Mouse (Mus musculus) thymus, postnatal 14 days (tissue): ENCODE measurements around the gene Kif26b.

Experiments used
- DNase-seq: peaks from one replicate; pipeline ENCODE4 v3.0.0; 2021

Kif26b gene

DNA sequence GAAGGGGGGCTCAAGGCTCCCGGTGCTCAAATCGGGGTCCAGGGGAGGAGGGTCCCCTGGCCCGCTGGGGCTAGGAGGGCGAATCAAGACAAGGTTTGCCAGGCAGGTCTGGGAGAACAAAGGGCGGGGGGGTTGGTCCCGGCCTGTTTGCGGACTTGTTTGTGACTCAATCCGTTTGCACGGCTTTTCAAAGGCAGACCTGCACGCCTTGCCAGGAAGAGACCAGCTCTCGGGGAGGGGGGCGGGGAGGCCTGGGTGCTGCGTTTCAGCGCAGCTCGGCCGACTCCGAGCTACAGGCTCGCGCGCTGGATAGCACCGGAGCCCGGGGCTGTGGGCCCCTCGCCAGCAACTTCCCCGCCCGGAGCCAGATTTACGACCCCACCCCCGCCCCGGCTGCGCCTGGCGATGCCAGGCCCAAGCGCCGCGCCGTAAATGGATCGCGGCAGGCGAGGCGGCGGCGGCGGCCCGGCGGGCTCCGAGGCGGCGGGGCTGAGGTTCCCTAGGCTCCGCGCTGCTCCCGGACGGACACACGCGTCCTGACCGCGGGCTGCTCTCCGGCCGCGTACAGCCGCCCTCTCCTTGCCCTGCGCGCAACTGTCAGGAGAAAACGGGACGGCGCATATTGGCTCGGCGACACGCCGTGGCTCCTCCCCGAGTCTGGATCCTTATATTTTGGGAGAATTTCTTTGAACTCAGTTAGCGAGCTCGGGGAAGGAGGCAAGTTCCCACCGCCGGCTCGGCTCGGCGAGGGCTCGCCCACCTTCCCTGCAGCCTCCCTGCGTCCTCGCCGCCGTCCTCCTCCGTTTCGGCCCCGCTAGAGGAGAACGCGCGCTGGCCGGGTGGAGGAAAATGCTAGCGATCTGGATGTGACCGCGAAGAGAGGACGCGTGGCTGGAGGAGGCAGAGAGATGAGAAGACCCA is at the start of gene Kif26b:
Gene Kif26b (plus strand): TSS at position 695 of the 921 bp plus-strand sequence.
- peak; percentile 16 for DNase-seq

DNA sequence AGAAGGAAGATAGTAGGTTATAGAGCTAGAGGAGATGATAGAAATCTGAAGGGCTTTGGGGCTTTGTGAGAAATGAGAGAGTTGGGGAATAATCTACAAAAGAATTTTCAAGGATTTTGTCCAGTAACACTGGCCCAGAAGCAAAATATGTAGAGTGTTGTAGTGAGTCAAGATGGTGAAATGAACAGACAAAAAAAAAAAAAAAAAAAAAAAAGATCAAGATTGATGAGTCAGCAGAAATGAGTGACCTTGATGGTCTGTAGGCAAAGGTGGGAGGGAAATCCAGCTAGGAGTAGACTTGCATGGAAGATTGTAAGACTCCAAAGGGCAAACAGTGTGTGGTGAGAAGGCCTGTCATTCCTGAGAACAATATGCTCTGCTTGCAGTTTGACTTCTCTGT is 45.1 kb upstream of the Kif26b start:
- no peak for DNase-seq

DNA sequence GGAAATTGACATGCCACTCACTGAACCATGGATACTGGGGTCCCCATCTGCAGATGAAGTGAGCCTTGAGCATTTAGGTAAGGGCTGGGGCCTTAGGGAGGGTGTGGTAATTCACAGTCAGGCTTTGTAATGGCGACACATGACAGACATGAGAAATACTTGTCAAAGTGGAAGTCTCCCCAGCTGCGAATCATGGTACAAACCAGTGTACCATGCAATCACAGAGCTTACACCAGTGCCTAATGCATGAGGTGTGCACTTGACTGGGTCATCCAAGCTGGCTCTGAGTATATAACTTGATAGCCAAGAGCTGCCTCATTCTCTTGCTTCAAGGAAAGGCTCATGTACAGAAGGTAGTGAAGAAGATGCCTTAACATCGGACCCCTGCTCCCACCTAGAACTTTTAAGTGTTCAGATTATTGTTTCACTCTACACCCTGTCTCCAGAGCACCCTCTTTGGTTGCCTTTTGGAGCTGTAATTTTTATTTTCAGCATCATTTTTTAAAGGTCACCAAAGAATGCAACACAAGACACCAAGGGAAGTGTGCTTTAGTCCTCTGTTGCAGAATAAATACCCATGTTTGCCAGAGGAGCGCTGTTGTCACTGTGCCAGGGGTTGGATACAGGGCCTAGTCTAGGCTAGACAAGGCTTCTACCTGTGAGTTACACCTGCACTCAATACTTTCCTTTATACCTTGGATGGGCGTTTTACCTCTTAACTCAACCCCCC is 43.6 kb upstream of the Kif26b start:
- no peak for DNase-seq

DNA sequence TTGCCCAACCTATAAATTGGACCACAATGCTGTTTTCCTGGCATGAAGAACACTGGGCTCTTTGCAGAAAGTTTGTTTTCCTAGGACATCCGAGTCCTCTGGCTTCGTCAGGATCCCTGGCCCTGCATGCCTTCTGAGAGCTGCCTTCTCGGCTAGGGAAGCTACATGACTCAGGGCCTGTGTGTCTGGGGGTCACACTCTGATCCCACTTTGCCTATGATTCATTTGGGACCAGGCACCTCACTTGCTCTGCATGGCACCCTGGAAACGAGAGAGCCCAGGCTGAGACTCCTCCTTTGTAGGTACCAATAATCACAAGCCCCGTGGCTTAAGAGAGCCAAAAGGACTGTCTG is 43.1 kb upstream of the Kif26b start:
- DNase-seq: no peak

DNA sequence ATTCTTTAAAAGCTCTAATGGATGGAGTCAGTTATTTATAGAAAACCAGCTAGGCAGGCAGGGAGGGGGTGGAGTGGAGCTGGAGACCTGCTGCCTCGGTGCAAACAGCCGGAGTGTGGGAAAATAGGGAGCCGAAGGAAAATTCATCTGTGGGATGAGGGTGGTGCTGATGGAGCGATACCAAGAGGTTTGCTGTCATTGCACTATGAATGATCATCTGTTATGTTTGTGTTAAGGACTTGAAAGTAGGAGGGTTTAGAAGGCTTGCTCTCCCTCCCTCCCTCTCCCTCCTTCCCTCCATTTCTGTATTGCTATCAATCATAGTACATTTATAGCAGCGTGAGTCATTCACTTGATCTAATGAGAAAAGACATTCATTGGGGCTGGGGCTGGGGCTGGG is 42.1 kb upstream of the Kif26b start:
- no peak for DNase-seq

DNA sequence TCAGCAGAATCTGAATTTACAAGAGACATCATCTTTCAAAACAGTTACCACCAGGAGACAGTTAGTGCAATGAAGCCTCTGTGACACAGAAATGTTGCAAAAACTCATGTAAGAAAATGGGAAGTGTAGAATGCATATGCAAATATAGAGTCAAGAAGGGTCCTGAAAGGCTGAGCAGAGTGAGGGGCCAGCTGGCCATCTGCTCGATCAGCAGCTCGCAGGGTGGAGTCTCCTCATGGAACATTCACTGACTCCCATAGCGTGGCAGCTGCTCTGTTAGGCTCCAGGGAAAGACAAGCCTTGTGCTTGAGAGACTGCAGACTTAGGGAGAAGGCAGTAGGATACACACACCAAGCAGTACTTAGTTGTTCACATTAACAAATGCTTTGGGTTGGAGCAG is 39.8 kb upstream of the Kif26b start:
- DNase-seq: no peak

DNA sequence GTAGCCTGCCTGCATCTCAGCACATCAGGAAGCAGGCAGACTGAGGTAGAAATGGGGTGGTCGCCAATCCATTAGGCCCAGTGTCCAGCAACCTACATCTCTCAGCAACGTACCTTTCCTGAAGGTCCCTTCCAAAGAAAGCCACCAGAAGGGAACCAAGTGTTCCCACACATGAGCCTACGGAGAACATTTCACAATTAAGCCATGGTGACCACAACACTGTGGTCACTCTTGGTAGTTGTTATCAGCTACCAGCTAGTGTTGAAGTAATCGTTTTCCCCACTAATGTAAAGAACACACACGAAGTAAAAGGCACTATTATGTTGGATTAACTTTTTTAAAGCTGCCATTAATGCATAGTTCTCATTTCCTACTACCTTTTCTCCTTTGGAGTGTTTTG is 37.2 kb upstream of the Kif26b start:
- DNase-seq: no peak

DNA sequence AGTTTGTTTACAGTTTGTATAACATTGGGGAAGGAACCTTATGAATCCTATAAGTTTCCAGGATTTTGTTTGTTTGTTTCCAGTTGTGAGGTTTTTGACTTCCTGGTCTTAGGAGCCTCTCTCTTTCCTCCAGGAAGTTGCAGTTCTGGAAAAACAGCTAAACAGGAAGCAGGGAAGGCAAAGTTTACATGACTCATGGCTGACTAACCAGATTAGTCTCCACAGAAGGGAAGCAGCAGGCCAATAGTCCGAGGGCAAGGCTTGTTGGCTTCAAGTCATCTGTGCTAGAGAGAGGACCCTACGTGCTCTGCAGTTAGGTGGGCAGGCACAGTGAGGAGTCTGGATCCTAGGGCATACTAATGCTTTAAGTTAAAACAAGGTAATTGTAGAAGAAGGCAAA is 36.4 kb upstream of the Kif26b start:
- DNase-seq: no peak

DNA sequence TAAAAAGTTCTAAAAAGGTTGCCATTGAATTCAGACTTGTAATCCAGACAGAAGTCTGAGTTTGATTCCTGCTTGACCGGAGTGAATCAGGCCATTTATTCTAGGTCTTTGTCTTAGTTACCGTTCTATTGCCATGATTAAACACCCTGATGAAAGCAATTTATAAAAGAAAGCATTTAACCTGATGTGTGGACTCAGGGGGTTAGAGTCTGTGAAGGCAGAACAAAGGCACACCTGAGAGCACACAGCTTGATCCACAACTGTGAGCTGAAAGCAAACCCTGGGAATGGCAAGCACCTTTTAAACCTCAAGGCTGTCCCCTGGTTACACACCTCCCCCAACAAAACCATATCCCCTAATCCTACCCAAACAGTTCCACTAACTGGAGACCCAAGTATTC is 32.7 kb upstream of the Kif26b start:
- DNase-seq: no peak

DNA sequence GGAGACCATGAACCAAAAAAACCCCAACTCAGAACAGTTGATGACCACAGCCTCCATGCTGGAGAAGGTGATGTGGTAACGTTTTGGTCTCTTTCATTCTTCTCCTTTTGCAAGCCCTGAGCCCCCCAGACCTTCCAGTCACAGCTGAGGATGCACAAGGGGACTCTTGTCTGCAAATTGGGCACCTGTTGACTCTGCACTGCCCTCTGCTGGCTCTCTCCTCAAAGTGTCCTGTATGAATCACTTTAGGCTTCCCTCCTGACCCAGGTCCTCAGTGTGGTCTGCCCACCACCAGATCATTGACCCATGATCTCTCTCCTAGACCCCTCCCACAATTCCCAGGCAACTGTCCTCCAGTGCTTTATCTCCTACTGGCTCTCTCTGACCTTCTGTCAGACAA is 32.1 kb upstream of the Kif26b start:
- DNase-seq: peak; percentile 57

DNA sequence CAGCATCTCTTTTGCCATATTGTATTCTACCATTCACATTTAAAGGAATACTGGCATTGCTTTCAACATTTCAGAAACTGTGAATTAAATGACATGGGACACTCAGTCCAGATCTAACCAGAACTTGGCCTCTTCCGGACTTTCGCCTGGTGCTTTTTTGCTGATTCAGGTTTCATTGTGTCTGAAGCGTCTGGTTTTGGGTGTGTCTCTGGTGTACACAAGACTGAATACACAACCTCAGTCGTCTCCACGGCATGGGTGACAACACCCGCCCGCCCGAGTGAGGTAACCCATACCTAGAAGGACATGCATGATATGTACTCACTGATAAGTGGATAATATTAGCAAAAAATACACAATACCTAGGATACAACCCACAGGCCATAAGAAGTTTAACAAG is 22.0 kb upstream of the Kif26b start:
- DNase-seq: no peak

DNA sequence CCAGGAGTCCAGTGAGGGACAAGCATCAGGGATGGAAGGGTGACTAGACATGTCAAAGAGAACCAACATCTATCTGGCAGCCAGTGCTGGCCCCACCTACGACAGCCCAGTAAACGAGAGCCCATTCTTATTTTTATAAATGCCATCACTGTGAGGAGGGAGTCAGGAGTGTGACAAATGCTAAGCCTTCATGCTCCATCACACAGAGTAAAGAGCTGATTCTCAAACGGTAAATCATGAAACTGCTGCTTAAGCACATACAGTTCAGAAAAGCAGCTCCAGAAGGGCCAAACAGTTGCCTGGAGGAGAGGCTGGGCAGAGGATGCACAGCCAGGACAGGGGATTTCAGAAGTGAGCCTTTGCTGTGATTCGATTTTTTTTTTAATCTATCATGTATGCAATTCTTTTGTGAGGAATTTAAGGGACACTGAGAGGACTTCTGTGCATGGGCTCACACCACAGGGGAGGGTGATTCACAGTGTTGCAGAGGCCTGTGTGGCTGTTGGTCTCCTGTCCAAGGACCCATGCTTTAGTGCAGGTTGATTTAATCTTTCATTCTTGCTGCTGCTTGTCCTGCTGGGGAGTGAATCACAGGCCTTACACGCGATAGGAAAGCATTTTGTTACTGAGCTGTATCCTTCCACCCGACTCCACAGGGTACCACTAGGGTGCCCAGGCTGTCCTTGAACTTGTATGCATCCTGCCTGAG is 16.4 kb upstream of the Kif26b start:
- no peak for DNase-seq

DNA sequence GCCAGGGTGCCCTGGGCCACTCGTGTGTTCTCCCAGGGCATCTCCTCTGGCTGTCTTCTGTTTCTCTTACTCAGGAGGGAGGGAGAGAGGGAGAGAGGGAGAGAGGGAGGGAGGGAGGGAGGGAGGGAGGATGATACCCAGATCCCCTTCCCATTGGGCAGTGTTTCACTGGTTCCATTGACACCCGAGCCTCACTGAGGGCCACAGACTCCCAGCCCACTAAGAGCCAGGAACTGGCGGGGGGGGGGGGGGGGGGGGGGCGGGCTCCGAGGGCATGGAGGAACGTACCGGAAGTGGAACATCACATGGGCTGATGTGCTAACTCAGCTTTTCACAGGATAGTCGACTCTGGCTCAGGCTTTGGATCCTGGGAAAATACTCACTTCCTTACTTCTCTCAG is 15.0 kb upstream of the Kif26b start:
- no peak for DNase-seq

DNA sequence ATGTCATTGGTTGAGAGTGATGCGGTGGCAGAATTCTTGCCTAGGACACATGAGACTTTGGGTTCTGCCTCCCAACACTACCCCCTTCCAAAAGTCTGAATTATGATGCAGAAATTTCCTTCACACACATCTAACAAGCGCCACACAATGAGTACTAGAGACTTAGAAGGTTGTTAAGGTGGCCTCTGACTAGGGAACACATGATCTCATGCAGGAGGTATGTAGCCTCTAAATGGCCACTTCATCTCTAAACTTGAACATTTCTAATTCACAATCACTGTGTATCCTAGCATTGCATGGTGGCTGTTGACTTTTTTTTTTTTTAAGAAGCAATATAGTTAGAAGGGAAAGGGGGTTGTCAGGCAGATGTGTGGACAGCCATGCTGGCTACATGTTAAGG is 13.1 kb upstream of the Kif26b start:
- no peak for DNase-seq

DNA sequence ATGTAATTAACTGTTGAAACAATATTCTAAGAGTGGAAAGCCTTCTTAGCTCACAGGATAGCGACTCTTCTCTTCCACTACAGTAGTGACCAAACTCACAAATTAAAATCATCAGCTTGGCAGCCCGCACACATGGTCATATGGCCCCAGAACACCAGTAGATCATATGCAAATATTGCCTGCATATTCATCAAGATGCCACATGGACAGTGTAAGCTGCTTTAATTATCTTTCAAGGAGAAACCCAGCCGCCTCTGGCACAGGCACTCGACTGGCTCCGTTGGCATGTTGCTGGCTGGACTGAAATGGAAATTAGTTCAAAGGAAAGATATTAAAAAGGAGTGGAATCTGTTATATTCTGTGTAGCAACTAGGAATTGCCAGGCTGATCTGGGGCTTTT is 6.5 kb upstream of the Kif26b start:
- no peak for DNase-seq

DNA sequence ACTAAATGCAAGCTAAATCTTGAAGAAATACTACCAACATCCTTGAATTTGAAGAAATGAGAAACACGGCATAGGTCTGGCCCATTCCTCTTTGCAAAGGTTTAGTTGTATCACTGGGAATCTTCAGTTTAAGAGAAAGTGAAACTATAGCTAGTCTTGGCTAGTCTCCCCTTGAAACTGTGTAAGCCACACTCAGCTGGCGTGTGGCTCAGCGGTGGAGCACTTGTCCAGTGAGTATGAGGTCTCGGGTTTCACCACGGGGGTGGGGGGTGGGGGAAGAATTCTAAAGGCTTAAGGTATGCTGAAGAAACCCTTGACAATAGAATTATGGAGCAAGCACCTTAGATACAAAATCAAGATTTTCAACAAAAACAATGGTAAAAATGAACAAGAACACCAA is 5.8 kb upstream of the Kif26b start:
- DNase-seq: no peak

DNA sequence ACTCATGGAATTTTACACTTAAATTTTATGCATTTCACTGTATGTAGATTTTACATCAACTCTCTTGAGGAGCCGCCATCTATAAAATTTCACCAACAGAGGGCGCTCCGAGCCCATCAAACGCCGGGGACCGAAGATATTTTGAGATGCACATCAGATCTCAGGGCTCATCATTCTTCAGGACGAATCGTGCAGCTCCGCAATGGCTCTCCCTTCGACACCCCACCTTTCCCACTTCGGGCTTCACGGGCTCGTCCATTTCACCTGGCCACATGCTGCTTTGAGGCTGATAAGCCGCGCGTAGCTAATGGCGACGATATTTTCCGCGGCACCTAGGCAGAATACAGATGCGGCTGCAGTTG is 1.8 kb upstream of the Kif26b start:
- peak; percentile 71 for DNase-seq

DNA sequence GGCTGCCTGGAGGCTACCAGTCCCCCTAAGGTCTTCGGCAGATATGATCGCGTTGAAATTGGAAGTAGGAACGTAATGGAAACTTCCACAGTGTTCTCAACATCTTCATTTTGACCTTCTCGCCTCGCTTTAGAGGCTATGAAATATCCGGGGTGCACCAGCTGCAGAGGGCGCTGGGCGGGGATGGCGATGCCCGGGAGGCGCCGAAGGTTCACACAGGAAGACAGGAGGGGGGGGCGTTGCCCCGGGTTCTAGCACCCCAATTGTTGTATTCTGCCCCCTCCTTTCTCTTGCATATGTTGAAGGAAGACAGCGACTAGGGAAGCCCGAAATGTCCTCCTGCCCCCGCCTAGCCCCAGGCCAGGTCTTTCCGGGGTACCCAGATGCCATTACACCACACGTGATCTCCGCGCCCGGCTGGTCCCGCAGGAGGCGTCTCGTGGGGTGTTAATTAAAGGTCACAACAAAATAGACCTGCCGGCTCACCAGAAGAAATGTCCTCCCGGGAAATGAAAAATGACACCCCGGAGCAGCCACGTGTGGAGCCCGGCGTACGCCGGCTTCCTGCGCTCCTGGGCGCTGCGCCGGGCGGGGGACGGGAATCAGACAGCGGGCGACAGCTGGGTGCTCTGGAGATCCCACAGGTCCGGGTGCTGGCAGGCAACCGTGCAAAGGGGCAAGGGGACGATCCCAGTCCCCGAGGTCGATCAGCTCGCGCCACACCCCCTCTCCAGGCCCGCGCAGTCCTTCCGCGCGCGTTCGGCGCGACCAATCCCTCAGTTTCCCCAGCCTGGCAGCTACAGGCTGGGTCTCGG is 1.2 kb upstream of the Kif26b start:
- DNase-seq: peak; percentile 62

DNA sequence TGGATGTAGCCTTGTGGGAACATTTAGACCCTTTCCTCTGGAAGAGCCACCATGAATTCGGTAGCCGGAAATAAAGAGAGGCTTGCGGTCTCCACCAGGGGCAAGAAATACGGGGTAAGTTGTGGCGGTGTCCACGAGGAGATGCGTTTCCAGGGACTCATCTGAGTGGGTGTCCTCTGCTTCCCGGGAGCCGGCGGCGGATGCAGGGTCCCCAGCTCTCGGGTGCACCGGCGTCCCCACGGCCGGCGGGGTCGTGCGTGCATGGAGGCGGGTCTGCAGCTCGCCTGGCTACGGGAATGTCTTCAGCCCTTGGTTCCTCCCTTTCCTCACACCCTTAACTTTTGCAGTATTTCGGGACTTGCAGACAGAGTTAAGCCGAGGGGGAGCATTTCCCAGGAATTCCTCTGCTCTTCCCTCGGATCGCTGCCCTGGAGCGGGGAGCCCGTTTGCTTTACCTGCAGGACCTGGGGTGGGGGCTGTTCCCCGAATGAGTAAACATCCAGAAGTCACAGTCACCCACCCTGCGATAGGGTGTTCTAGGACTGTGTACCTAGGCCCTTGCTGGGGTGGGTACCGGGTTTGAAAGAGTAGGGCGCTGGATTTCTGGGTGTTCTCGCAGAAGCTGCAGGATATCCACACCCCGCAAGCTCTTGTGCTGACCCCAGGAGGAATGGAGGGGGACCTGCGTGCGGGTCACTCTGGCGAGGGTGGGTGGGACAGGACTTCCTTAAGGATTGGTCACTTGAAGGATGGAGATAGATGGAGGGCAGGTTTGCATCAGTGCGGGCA is 781 bp downstream of the Kif26b start:
- peak; percentile 16 for DNase-seq

DNA sequence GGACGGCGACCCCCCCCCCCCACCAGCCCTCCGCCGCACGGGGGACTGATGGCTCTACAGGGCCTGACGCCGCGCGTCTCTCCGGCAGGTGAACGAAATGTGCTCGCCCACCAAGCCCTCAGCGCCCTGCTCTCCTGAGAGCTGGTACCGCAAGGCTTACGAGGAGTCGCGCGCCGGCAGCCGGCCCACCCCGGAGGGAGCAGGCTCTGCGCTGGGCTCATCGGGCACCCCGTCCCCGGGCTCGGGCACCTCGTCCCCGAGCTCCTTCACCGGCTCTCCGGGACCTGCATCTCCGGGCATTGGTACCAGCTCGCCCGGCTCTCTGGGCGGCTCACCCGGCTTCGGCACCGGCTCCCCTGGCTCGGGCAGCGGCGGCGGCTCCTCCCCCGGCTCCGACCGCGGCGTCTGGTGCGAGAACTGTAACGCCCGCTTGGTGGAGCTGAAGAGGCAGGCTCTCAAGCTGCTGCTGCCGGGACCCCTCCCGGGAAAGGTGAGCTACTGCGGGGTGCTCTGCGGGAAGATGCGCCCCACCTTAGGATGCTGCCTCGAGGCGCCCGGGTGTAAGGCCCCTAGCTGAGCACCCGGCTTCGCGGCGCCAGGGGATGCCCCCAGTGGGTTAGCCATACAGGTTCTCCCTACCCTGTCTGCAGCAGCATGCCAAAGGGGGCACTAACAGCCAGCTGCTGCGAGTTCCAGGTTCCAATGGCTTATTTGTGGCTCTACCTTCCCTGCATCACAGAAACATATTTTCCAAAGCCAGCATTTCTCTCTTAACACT is 1.6 kb downstream of the Kif26b start:
- peak; percentile 80 for DNase-seq

DNA sequence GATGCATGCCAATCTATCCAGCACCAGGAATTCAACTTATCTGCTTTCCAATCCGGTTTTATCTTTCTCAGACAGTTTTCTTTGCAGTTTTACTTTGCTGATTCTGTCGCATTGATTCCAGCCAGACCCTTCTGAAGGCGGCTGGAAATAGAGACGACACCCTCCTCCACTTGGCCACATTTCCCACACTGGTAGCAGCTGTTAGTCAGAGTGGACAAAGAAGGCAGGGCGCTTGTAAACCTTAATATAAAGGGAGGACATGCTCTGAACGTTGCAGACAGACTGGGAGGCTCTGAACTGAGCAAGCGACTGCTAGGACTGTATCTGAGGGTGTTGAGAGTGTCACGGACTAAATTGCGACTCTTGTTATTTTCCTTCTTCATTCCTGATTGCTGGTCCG is 11.3 kb downstream of the Kif26b start:
- DNase-seq: no peak
